Mouse (Mus musculus): ENCODE results near the gene Abcc1.

GRCm38 (mm10) chr16:14403507-14403906 lies 42.1 kb downstream of the Abcc1 start:
- TF ChIP-seq POLR2A (IDR thresholded peaks at IDR 0.05; ENCODE audit: borderline replicate concordance, low read depth, low read length) (no peak), CTCF (IDR thresholded peaks at IDR 0.05; ENCODE audit: low read depth, low read length) (no peak)

Data from bone marrow macrophage, adult 2 months (primary cell).